Mouse (Mus musculus) kidney, postnatal 0 days (tissue): ENCODE data around the gene Myo1h. TPM values are rescaled to one million over a fixed set of nuclear protein-coding genes. Genes with fewer than 3 reads are reported as not detected.

ENCODE experiments used
- ATAC-seq: fragments of 200-750 bp; cut with Nextera tagmentation; replicated peaks from 2 replicates; pipeline ENCODE4 v1.8.0; 2017; ENCODE audit warnings: low read depth, moderate number of reproducible peaks, moderate TSS enrichment, moderate library complexity; ENCODE audit not compliant: low FRiP score
- DNase-seq: peaks from one replicate; pipeline ENCODE4 v3.0.0-alpha.2; 2016; ENCODE audit warnings: low spot score
- H3K27ac ChIP-seq: fragments of 300-500 bp; sonication (generic); 2 replicates; pipeline ENCODE4 v1.5.1; 2014; ENCODE audit warnings: mild to moderate bottlenecking
- H3K27me3 ChIP-seq: fragments of 300-500 bp; sonication (generic); 2 replicates; pipeline ENCODE4 v1.6.1; 2014; ENCODE audit warnings: low read length, mixed read lengths; ENCODE audit not compliant: insufficient read depth
- H3K36me3 ChIP-seq: fragments of 300-500 bp; sonication (generic); 2 replicates; pipeline ENCODE4 v1.6.1; 2014; ENCODE audit warnings: low read length, mixed read lengths; ENCODE audit not compliant: insufficient read depth
- H3K4me1 ChIP-seq: fragments of 300-500 bp; sonication (generic); replicated peaks from 2 replicates; pipeline ENCODE4 v1.6.1; 2014; ENCODE audit warnings: antibody characterized with exemption, low read length, mixed read lengths; ENCODE audit not compliant: insufficient read depth
- H3K4me2 ChIP-seq: fragments of 300-500 bp; sonication (generic); 2 replicates; pipeline ENCODE4 v1.6.1; 2014; ENCODE audit warnings: mild to moderate bottlenecking, low read length, moderate library complexity, mixed read lengths
- H3K4me3 ChIP-seq: fragments of 300-500 bp; sonication (generic); replicated peaks from 2 replicates; pipeline ENCODE4 v1.5.1; 2014; ENCODE audit warnings: low read depth, low read length
- H3K9ac ChIP-seq: fragments of 300-500 bp; sonication (generic); 2 replicates; pipeline ENCODE4 v1.6.1; 2014; ENCODE audit warnings: low read depth, low read length
- H3K9me3 ChIP-seq: fragments of 300-500 bp; sonication (generic); replicated peaks from 2 replicates; pipeline ENCODE4 v1.6.1; 2016; ENCODE audit warnings: low read length, inconsistent platforms, mixed read lengths
- CTCF ChIP-seq: IDR thresholded peaks from 2 replicates; pipeline ENCODE4 v1.5.1; 2016; ENCODE audit warnings: antibody characterized with exemption, low read depth, mild to moderate bottlenecking, moderate library complexity
- WGBS: fragments of 180-500 bp; shearing (Covaris S2); extraction: QIAGEN DNeasy Blood & Tissue Kit; methylation state at CpG from one replicate; pipeline ENCODE4 v1.1.7; 2014; 5-methylcytosine and 5-hydroxymethylcytosine counted together
- polyA plus RNA-seq: library from polyadenylated mRNA; unstranded; fragments of >200 nt; fragmentation: Nextera tagmentation; extraction: Ambion mirVana; gene quantifications from 2 replicates; pipeline ENCODE4 v1.2.1, GENCODE M21; 2015

Myo1h gene
- polyA plus RNA-seq, 1 experiment from 2014 or later: 1.4 TPM

DNA sequence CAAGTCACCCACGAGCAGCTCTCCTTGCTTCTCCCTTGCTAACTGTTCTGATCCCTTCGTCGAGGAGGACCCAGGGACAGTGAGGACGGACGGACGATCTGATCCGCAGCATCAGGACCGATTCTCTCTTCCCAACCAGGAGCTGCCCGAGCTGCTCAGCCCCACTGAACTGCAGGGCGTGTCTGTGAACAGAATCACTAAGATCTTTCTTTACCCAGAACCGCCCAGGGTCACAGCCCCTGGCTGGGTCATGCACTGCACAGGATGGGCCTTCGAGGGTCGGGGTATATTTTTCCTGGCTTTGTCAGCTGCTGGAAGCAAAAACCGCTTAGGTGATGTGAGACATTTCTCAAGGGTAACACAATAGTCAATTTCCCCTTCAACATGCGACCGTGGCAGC is 13.0 kb upstream of the Myo1h start:
- H3K9me3 ChIP-seq: no peaks in the 10 kb centered on the region
- no peak overlapping the region for H3K4me3 ChIP-seq
- H3K27me3 ChIP-seq: peaks cover 54% of the 10 kb centered on the region
- WGBS: 21% methylated on average over 16 of the region's 16 CpGs
- no peak for ATAC-seq
- no peak for TF ChIP-seq CTCF
- H3K4me2 ChIP-seq: no peak overlapping the region
- H3K9ac ChIP-seq: no peak overlapping the region
- H3K4me1 ChIP-seq: peaks cover 5% of the 10 kb centered on the region; the same call in 1 of the 2 replicates
- no peaks in the 10 kb centered on the region for H3K36me3 ChIP-seq
- H3K27ac ChIP-seq: no peak overlapping the region
- no peak for DNase-seq

GRCm38 (mm10) chr5:114279382-114280143 is 9.4 kb upstream of the Myo1h start:
- no peak for DNase-seq

GRCm38 (mm10) chr5:114282346-114282745 is 6.6 kb upstream of the Myo1h start:
- no peaks in the 10 kb centered on the region for H3K36me3 ChIP-seq
- H3K4me2 ChIP-seq: no peak overlapping the region
- H3K4me1 ChIP-seq: no peaks in the 10 kb centered on the region
- no peak for DNase-seq
- no peak for TF ChIP-seq CTCF
- 42% methylated on average over 6 of the region's 6 CpGs for WGBS
- H3K9me3 ChIP-seq: no peaks in the 10 kb centered on the region
- no peak overlapping the region for H3K9ac ChIP-seq
- H3K27ac ChIP-seq: no peak overlapping the region
- ATAC-seq: no peak
- 0 out of 2 replicates have a peak, but pooled peaks cover 4% of the 10 kb centered on the region for H3K27me3 ChIP-seq
- H3K4me3 ChIP-seq: no peak overlapping the region

More at GRCm38 (mm10) chr5:114279382-114280143, 9.4 kb upstream of the Myo1h start:
- no peak overlapping the region for H3K4me3 ChIP-seq
- 48% methylated on average over 12 of the region's 12 CpGs for whole genome bisulfite sequencing
- no peak overlapping the region for H3K9ac ChIP-seq
- no peak overlapping the region for H3K4me2 ChIP-seq
- no peak for TF ChIP-seq CTCF
- H3K27ac ChIP-seq: no peak overlapping the region
- ATAC-seq: no peak
- H3K27me3 ChIP-seq: peaks cover 29% of the 10 kb centered on the region
- no peaks in the 10 kb centered on the region for H3K9me3 ChIP-seq
- H3K36me3 ChIP-seq: no peaks in the 10 kb centered on the region
- H3K4me1 ChIP-seq: no peaks in the 10 kb centered on the region

DNA sequence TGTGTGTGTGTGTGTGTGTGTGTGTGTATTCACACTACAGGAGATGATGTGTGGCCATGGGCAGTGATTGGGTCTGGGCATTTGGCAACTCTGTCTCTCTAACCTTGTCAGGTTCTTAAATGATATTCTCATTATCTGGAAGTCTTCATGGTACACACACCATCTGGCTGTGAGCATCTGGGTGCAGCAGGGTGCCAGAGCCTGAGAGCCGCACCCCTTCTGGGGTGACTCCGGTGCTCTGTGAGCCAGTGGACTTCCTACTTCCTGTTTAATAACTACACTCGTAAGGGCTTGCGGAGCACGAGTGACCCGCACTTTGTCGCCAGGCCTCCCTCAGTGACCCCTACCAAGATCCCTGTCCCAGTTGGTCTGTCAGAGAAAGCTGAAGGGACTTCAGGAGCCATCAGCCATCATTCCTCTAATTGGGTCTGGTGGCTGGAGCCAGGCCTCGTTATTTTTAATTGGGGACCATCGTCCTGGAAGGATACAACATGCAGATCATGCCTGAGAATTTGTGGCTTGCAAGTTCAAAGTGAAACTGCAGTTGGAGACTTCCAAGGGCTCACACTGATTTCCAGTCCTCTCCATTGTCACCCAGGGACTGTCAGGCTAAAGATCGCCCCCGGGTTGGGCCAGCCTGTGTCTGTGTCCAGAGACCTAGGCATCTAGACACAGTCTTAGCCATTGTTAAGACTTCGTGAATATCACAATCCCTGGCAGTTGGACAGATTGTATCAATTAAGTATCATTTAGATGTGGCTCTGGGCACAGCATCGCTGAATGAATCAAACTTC is 4.2 kb upstream of the Myo1h start:
- no peak overlapping the region for H3K27ac ChIP-seq
- no peak for TF ChIP-seq CTCF
- no peak overlapping the region for H3K4me3 ChIP-seq
- DNase-seq: no peak
- H3K36me3 ChIP-seq: no peaks in the 10 kb centered on the region
- H3K4me1 ChIP-seq: no peaks in the 10 kb centered on the region
- ATAC-seq: no peak
- H3K9ac ChIP-seq: no peak overlapping the region
- 74% methylated on average over 13 of the region's 13 CpGs for WGBS
- no peak overlapping the region for H3K4me2 ChIP-seq
- no peaks in the 10 kb centered on the region for H3K27me3 ChIP-seq
- no peaks in the 10 kb centered on the region for H3K9me3 ChIP-seq

DNA sequence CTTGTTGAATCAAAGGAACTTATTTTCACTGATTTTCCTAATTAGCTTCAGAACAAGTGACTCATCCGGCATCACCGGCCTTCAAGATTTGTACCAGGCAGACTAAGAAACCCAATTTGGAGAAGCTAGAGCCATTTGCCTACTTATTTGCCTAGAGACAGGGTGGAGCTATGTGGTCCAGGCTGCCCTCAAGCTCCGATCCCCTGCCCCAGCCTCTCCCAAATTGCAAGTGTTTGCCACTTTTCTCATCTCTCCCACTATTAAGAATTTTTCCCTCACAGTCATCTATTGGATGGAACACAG is 3.6 kb upstream of the Myo1h start:
- H3K36me3 ChIP-seq: no peaks in the 10 kb centered on the region

DNA sequence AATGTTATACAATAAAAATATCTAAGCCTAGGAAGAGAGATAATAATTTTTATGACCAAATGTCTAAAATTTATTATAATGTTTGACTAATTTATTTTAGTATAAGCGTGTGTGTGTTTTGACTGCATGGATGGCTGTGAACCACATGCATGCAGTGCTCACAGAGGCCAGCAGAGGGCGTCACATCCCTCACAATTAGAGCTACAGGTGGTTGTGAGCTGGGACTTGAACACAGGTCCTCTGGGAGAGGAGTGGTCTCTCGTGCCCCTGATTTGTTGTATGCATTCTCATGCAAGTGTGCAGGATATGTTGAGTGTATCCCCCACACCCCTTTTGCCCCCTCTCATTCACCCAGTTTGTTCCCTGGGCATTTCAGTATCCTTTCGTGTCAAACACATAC is 2.9 kb upstream of the Myo1h start:
- TF ChIP-seq CTCF: peak; percentile 40; the same call in 1 of the 2 replicates

More for the DNA sequence above, 3.6 kb upstream of the Myo1h start:
- 89% methylated on average over 3 of the region's 3 CpGs for WGBS
- H3K4me1 ChIP-seq: no peaks in the 10 kb centered on the region
- H3K4me2 ChIP-seq: no peak overlapping the region
- no peak overlapping the region for H3K27ac ChIP-seq
- H3K9me3 ChIP-seq: no peaks in the 10 kb centered on the region
- H3K9ac ChIP-seq: no peak overlapping the region
- ATAC-seq (no peak), DNase-seq (no peak)
- no peaks in the 10 kb centered on the region for H3K27me3 ChIP-seq
- TF ChIP-seq CTCF: no peak
- no peak overlapping the region for H3K4me3 ChIP-seq

More for the DNA sequence above, 2.9 kb upstream of the Myo1h start:
- Histone ChIP-seq H3K27me3 (no peaks in the 10 kb centered on the region), H3K9ac (no peak overlapping the region), H3K27ac (no peak overlapping the region), H3K9me3 (no peaks in the 10 kb centered on the region), H3K4me1 (no peaks in the 10 kb centered on the region), H3K4me2 (no peak overlapping the region), H3K4me3 (no peak overlapping the region), H3K36me3 (no peaks in the 10 kb centered on the region)
- ATAC-seq (no peak), DNase-seq (no peak)
- WGBS: 79% methylated on average over 4 of the region's 4 CpGs
